Mouse (Mus musculus) kidney, adult 11 months (tissue): ENCODE data around the gene Slc7a6.

ENCODE experiments used
- DNase-seq: peaks from one replicate; pipeline ENCODE4 v3.0.0; 2022

Slc7a6 gene

GRCm38 (mm10) chr8:106168356-106169016, at the start of gene Slc7a6:
TSS of gene Slc7a6 (plus strand) at chr8:106168857.
- DNase-seq, result peak; percentile 62

- DNase-seq, result no peak
Measured at GRCm38 (mm10) chr8:106123443-106123842, 45.2 kb upstream of the Slc7a6 start.

GRCm38 (mm10) chr8:106126055-106126454, 42.6 kb upstream of the Slc7a6 start:
- no peak for DNase-seq

GRCm38 (mm10) chr8:106127054-106127453, 41.6 kb upstream of the Slc7a6 start:
- DNase-seq, result no peak

- DNase-seq, result no peak
Measured at GRCm38 (mm10) chr8:106127882-106128410, 40.7 kb upstream of the Slc7a6 start.

GRCm38 (mm10) chr8:106129232-106129930, 39.3 kb upstream of the Slc7a6 start:
- DNase-seq, result no peak

- no peak for DNase-seq
Measured at GRCm38 (mm10) chr8:106129997-106130396, 38.7 kb upstream of the Slc7a6 start.

GRCm38 (mm10) chr8:106130505-106130904, 38.2 kb upstream of the Slc7a6 start:
- DNase-seq, result no peak

- DNase-seq, result no peak
Measured at GRCm38 (mm10) chr8:106131021-106131420, 37.6 kb upstream of the Slc7a6 start.

- DNase-seq, result no peak
Measured at GRCm38 (mm10) chr8:106131488-106132222, 37.0 kb upstream of the Slc7a6 start.

GRCm38 (mm10) chr8:106132356-106132755, 36.3 kb upstream of the Slc7a6 start:
- DNase-seq, result no peak

- DNase-seq, result no peak
Measured at GRCm38 (mm10) chr8:106133526-106133925, 35.1 kb upstream of the Slc7a6 start.

- no peak for DNase-seq
Measured at GRCm38 (mm10) chr8:106133946-106134345, 34.7 kb upstream of the Slc7a6 start.

GRCm38 (mm10) chr8:106134751-106135571, 33.7 kb upstream of the Slc7a6 start:
- DNase-seq, result peak; percentile 99

GRCm38 (mm10) chr8:106135672-106136071, 33.0 kb upstream of the Slc7a6 start:
- no peak for DNase-seq

- DNase-seq, result peak; percentile 96
Measured at GRCm38 (mm10) chr8:106136156-106137130, 32.2 kb upstream of the Slc7a6 start, which contains the start of gene Esrp2. TSS of gene Esrp2 (minus strand) at chr8:106136974.

- no peak for DNase-seq
Measured at GRCm38 (mm10) chr8:106137218-106137905, 31.3 kb upstream of the Slc7a6 start.

- DNase-seq, result peak; percentile 85
Measured at GRCm38 (mm10) chr8:106137906-106138477, 30.7 kb upstream of the Slc7a6 start.

- no peak for DNase-seq
Measured at GRCm38 (mm10) chr8:106138616-106139015, 30.0 kb upstream of the Slc7a6 start.

GRCm38 (mm10) chr8:106140191-106140590, 28.5 kb upstream of the Slc7a6 start:
- no peak for DNase-seq
